Mouse (Mus musculus) left cerebral cortex, postnatal 10 days (tissue): ENCODE measurements at regions not wholly inside any gene's neighbourhood (a gene's known extent, or its start where the extent isn't known, plus 50 kb on each side); places are given as distances from the start of the nearest gene placed in this dataset.

ENCODE experiments used
- DNase-seq, 2 experiments: peaks; one replicate each; pipeline ENCODE4 v3.0.0; 2021 to 2022; ENCODE audit warnings: low spot score in 2 of 2, mixed read lengths in 1 of 2; ENCODE audit errors: extremely low spot score in 1 of 2
- intact Hi-C: fragments of 180-260 bp; cut with DNase I; formaldehyde crosslinking; loops from one replicate; pipeline ENCODE4 v1.15.1; 2025

DNA sequence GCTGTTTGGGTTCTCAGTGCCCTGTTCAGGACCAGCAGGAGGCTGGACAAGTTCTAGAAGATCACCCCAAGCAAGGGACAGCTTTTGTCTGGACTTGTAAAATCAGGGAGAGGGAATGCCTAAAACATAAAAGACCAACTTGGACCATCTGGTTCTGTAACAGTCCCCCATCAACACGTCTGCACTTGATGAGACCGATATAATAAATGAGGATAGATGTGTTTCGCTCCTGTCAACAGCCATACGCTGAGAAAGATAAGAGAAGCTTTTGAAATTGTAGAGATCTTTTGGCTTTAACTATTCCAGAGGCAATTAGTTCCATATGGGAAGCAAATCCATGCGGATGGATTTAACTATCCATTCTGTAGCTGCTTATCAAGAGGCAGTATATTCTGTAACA lies 2561.4 kb upstream of the Gm7489 start:
- DNase-seq: no peak
- intact Hi-C loops: no loop called here

DNA sequence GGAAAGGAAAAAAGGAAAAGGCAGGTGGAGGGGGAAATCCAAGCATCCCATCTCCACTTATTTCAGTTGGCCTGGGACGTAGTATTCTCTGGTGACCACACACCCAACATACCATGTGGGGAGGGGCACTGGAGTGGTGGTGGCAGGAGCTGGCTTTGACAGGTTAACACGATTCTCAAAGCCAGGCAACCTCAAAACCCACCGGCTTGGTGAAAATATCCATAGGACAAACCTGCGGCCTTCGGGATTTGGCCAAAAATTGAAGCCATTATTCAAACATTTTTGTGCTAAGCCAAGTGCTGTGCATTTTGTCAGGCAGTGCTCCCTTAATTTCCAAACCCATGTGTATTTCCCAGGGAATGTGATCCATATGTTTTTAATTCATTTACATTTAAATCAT lies 2560.5 kb upstream of the Gm7489 start:
- intact Hi-C loops: no loop called here
- no peak for DNase-seq

DNA sequence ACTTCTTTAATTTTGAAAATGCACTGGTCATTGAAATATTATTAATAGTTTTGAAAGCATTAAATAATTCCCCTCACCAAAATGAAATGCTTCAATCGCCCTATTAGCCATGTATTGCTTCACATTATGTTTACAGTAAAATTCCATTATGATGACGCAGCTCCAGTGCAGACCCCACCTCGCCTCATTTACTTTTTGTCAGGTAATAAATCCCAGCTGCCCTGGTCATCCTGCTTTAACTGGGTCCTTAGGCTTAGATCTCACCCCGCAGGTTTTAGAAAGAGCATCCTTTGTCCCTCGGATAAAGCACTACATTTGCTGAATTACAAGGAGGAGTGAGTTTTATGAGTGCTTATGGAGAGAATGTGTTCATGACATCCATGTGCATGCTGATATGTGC lies 2557.0 kb upstream of the Gm7489 start:
- DNase-seq: no peak
- intact Hi-C loops: no loop called here

DNA sequence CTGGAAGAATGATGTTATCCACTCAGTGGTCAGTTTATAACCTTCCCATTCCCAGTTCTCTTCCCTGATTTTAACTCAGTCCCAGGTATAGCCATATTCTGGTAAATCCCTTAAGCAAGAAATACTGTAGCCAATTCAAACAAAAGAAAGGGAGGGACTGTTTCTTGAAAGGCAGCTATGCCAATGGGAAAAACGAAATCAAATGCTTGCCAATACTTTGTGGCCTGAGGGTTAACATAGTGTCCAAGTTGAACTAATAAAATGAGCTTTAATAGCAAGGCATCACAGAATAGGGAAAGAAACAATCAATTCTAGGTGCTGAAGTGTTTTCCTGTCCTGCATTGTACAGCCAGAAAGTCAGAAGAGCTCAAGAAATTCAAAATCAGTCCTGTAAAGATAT lies 2548.3 kb upstream of the Gm7489 start:
- intact Hi-C loops: no loop called here
- no peak for DNase-seq

DNA sequence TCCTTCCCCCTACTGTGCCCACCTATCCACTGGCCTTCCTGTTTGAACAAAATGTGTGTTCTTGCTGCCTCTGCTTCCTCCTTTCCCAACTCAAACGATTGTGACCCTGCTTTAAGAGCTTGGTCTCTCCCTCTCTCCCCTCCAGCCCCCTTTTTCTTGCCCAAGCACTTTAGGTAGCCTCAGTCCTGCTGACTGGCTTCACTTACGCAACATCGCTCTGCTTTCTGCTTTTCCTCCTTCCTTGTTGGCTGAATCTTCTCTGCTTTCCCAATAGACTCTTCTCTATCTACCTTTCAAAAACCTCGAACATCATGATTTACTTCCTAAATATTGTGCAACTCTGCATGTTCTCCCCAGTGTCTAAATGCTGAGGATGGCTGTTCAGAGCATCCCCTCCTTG lies 2538.4 kb upstream of the Gm7489 start:
- intact Hi-C loops: no loop called here
- DNase-seq: no peak

DNA sequence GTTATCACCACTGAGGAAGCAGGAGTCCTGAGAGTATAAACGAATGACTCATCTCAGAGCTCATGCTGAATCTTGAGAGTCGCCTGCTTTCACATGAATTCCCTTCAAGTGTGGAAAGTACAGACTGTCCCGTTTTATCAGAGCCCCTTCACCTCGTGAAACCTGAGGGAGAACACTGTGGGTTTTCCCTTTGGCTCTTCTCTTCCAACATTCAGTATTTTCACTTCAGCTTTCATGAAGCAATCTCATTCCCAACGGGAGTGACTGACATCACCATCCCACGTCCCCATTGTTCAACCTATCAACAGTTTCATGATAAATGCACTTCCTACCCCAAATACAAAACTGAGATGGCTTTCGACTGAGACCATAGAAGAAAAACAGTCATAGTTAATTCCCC lies 2521.3 kb upstream of the Gm7489 start:
- intact Hi-C loops: no loop called here
- DNase-seq: no peak

DNA sequence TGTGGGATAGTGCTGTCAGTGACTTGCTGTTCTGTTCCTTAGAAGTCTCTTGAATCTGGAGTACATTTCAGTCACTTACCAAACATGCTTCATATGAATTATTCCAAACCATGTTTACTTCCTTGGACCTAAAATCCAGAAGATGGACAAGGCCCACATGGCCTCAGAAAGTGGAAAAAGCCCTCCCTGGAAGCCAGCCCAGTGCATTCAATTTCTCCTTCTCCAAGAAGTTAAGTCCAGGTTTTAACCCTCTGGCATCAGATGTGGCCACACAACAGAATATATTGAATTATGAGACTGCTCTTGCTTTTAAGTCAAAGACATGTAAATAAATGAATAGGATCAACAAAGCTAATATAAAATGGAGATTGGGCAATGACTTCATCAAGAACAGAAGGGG lies 2513.5 kb upstream of the Gm7489 start:
- no peak for DNase-seq
- intact Hi-C loops: no loop called here

DNA sequence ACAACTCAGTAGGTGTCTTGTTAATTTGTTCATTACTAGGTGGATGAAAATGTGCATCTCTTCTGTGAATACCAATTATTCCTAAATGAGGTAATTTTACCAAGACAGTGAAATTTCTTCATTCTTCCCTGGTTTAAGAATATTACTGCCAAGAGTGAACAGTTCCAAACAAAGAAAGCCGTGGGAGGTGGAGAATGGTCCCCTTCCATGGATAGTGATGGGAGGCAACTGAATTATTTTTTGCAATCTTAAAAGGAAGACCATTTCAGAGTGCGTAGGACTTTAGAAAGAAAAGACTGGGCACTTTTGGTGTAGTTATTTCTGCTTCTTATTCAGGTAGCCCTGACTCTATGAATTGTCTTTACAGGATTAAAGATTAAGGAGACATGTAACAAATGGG lies 2494.3 kb upstream of the Gm7489 start:
- no peak for DNase-seq
- intact Hi-C loops: no loop called here

DNA sequence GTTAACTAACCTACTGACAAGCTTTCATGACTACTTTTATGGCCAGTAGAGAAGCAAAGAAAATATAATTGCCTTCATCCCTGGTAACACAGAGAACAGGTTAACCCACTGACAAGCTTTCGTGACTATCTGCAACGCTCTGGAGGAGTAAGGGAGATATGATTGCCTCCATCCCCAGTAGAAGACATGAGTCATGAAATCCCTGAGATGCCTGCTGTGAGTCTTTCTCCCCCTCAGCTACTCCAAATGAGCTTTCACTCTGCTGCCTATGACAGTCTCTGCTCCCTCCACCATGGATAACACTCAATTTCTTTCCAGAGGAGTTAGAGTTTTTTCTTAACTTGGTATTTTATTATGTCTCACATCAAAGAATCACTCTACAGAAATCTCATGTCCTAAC lies 2493.4 kb upstream of the Gm7489 start:
- no peak for DNase-seq
- intact Hi-C loops: no loop called here

DNA sequence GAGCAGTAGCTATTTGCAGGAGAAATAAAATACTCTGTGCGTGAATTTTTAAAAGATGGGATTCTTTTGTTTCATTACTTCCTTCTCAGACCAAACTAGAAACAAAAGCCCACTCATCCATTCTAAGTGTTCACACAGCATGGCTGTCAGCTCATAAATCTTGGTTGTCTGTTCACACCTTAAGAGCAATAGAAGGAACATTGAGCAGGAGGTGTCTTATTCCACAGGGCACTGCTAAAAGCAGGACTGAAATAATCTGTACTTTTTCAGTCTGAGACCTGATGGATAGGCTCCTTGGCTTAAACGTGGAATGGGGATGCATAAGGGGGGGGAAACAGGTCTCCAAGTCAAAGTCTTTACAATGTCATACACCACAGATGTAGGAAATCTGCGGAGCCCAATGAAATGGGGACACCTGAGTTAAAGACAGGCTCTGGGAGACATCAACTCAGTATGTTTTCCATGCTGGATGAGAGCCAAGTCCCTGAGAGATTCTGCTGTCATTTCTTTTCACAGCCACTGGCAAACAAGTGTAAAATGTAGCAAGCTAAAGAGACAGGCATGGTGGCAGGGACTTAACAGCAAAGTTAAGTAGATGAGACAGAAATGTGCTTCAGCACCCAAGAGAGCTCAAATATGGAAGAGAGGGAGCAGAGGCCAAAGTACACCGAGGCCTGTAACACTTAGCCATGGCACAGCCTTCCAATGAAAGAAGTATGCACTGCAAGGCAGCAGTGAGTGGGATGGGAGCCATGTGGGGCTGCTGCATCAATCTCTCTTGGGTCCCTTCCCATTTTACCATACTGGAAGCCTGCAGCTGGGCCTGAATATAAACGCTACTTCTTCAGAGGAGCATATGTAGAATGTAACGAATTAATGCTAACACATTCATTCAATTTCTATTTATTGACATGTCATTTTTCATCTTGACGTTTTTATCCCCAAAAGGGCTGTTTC lies 2492.0 kb upstream of the Gm7489 start:
- no peak for DNase-seq
- intact Hi-C loops: no loop called here

DNA sequence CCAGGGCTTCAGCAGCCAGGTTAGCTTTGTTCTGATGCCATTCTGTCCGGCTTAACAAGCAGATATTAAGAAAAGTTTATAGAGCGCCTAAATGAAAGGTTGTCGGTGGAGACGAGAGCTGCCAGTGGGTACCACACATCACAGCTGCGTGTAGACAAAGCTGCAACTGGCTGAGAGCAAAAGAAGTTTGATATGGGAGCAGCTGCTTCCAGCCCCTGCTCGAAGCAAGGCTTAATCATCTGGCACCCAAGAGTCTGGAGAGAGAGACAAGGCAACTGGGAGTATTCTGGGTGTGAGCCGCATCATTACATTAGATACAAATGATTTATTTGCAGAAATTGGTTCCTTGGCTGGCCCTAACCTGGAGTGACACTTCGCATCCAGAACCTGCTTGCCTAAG lies 2488.7 kb upstream of the Gm7489 start:
- DNase-seq: no peak
- intact Hi-C loops: no loop called here

DNA sequence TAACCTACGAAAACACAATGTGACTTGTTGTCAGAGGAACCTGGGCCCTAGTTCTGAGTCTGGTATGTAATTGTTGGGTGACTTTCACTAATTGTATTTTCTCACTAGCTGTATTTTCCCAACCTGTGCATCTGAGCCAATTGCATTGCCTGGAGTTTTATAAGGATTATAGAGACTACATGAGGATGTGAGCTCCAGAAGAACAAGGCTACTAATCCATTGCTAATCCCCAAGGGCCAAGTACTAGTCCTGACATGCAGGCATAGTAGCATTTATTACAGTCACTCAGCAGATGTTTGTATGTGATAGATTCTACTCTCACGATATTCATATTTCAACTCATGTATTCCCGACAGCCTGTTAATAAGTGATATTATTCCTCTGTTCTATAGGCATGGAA lies 2481.1 kb upstream of the Gm7489 start:
- intact Hi-C loops: no loop called here
- no peak for DNase-seq

DNA sequence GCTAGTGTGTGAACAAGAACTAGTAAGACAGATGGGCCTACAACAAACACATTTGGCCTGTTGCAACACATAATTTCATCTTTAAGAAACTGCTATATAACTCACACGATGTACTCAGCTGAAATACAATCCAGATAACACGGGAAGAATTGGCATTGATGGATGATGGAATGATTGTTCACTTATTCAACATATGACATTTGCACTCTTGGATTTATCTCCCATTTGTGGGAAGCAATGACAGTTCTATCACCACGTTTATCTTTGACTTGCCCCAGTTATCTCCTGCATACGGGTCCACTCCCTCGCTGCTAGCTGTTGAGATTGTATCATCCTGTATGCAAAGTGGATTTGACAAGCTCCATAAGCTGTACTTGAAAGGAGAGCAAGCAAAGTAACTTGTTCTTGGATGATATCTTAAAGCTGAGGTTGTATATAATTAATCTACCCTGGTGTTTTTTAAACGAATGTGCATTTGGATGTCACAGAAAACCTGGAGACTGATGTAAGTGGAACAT lies 2474.9 kb upstream of the Gm7489 start:
- intact Hi-C loops: no loop called here
- DNase-seq: no peak

DNA sequence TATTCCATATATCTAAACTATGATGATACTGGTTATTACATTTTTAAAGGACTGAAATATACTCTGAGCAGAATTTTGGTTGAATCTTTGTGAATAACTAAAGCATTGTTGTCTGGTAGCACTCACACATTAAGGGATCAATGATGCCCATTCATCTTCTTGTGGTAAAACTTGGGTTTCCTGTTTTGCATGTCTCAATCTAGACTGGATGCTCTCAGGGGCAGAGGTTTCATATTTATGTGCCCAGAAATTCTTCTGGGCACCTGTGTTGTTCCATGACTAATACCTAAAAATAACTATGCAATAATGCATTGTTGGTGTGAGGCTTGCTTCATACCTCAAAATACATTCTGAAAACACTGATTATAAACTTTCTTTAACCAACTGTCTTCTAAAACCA lies 2472.7 kb upstream of the Gm7489 start:
- no peak for DNase-seq
- intact Hi-C loops: no loop called here

DNA sequence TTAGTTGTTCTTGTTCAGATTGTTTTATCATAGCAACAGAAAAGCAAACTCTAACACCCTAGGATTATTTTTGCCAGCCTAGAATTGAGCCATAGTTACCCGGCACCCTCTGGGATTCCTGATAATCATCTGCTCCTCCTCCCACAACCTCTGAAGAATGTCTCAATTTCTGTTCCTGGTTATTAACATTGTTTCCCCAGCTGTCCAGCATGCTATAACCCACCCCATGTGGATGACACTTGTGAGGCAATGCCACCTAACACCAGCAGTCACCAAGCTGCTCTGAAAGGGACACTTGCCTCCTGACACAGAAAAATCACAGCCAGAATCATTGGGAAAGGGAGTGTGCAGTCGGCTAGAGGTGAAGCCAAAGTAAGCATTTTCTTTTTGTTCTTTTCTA lies 2442.1 kb upstream of the Gm7489 start:
- DNase-seq: no peak
- intact Hi-C loops: no loop called here

DNA sequence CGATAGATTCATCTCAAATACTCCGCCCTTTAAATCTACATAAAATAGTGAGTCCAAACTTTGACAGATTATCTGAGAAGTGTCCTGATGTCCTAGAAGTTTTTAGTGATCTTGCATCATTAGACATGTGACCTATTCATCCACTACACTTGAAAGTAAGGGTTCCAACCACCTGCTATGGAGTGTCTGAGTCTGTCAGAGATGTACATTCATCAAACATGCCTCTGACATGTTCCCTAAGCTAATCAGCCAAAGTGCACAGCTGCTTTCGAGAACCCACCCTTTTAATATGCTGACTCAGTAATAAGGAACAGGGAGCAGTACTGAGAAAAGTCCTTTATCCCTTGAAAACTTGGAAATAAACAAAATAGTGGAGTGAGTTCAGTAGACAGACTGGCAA lies 2414.8 kb upstream of the Gm7489 start:
- no peak for DNase-seq
- intact Hi-C loops: no loop called here

DNA sequence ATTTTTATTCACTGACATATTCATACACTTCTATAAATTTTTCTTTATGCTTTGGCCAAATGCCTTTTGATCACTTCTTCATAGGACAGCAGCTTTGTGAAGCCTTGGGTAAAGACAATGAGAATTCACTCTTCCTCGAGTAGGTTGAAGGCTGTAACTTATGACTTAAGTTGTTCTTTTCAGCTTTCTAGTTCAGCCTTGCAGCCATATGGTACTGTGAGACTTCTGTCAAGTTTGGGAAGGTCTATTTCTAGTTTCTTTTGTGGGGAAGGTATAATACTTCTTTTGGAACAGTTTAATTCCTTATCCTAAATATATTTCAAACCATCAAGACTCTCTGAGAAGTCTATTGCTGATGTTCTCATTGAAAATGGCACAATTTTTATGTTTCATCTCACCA lies 2413.6 kb upstream of the Gm7489 start:
- intact Hi-C loops: no loop called here
- DNase-seq: no peak

DNA sequence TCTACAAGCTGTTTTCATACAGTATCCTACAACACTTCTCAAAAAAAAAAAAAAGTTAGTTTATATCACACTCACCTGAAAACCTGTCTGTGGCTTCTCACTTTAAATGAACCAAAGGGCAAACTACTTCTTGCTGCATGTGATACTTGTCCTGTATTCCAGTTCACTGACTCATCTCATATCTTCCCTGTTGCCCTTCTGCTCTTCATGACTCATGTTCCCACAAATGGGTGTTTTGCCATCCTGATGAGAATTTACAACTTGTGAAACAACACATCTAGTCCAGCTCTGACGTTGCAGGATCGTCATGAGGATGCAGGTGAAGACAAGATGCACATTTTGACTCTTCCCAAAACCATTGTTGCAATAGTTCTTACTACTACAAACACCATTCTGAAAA lies 2412.7 kb upstream of the Gm7489 start:
- intact Hi-C loops: no loop called here
- no peak for DNase-seq

DNA sequence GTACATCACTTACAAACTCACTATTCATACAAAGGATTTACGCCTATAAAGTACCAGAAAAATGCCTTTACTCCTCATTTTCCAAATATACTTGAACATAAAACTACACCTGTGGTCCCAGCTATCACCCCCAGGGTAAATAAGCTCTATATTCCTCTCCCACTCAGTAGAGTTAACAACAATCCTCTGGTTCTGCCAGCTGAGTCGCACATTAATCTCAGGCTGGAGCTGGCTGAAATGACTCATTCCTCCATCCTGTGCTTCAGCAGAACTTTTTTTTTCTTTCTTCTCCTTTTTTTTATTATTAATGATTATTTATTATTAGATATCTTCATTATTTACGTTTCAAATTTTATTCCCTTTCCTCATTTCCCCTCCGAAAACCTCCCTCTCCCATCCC lies 2402.8 kb upstream of the Gm7489 start:
- intact Hi-C loops: no loop called here
- DNase-seq: no peak

DNA sequence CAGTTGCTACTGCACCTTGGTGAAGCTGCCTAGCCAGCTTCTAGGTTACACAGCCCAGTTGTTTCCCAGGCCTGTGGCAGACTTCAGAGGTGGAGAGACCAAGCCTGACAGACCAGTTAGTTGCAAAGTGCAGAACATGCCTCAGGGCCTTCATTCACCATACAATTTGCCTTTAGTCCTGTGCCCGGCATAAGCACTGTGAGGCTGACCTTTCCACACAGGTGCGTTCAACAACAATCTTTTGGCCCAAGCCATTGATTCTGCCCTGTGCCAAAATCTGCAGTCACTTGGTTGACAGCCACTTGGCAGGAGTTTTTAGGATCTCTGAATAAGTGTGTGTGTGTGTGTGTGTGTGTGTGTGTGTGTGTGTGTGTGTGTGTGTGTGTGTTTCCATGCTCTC lies 2400.5 kb upstream of the Gm7489 start:
- intact Hi-C loops: no loop called here

DNA sequence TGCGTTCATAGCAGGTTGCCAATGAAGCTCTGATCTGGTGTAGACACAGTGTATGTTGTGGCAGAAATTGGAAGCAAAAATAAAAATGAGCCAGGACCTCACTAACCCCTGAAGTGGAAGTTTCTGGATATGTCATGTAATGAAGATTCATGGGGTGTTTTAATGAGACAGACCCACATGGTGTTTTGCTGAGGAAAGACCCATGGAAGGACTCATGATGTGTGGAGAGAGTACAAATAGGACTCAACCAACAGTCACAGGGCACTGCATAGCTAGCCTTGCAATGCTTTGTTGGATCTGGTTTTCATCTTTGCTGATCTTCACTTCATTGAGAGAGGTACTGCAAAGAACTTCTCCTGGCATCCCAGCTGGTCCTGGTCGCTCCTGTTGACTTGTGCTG lies 2399.2 kb upstream of the Gm7489 start:
- intact Hi-C loops: no loop called here

More for the DNA sequence above, 2400.5 kb upstream of the Gm7489 start:
- DNase-seq: no peak

More for the DNA sequence above, 2399.2 kb upstream of the Gm7489 start:
- DNase-seq: no peak
